Mouse (Mus musculus) B cell, adult 62 days (primary cell): ENCODE results near the gene Klra2. TPM values are rescaled to one million over a fixed set of nuclear protein-coding genes. Genes with fewer than 3 reads are reported as not detected.

Source experiments
- total RNA-seq: library from RNA; stranded (reverse); gene quantifications from 4 replicates; pipeline ENCODE4 v1.2.4, GENCODE M21; 2023

Klra2 gene
- 0.33 to 0.69 TPM (median 0.55 TPM) in 3 of 4 replicates, not detected in the other for total RNA-seq

GRCm38 (mm10) chr6:131247206-131247605, at the start of gene Klra2:
Gene Klra2, minus strand, starts transcription at chr6:131247362.

GRCm38 (mm10) chr6:131292991-131293788, 46.0 kb upstream of the Klra2 start, which contains the start of gene Magohb:
Gene Magohb, minus strand, starts transcription at chr6:131293244.

Other genes starting within 250 kb of the Klra2 start
- gene Magohb, start 45.9 kb upstream of the Klra2 start, total RNA-seq = 15.0 to 18.2 TPM (median 17.5 TPM) in 4 replicates
- gene Styk1, start 106.2 kb upstream of the Klra2 start, total RNA-seq = 0.30 to 0.81 TPM in 2 of 4 replicates, not detected in the others
- gene Ybx3, start 141.1 kb upstream of the Klra2 start, total RNA-seq = 74.0 to 86.5 TPM (median 77.6 TPM) in 4 replicates
- gene 5430401F13Rik, start 239.0 kb upstream of the Klra2 start, total RNA-seq = not detected in 4 replicates
- gene Gm6619, start 239.0 kb upstream of the Klra2 start, total RNA-seq = not detected in 4 replicates